Mouse (Mus musculus): ENCODE measurements around the gene Sgk1. TPM values are rescaled to one million over a fixed set of nuclear protein-coding genes. Genes with fewer than 3 reads are reported as not detected.

The Sgk1 gene
- polyA plus RNA-seq, 1 experiment from 2014 or later = 56.3 TPM

Other genes starting within 250 kb of the Sgk1 start
- gene 4930444G20Rik, start 185.9 kb downstream of the Sgk1 start, polyA plus RNA-seq (2015; fragmentation: Nextera tagmentation; extraction: Ambion mirVana) = not detected in 2 replicates